Mouse (Mus musculus): Measurements from ENCODE around the gene Klk1b8. TPM values are rescaled to one million over a fixed set of nuclear protein-coding genes. Genes with fewer than 3 reads are reported as not detected.
"Not testable (repeated sequence)": the region's sequence is repeated elsewhere in the genome, so short reads cannot be mapped to it uniquely, and the experiment has no call there.

The Klk1b8 gene
- polyA plus RNA-seq, 1 experiment from 2014 or later = not detected

GRCm38 (mm10) chr7:43934747-43935146 is 15.7 kb upstream of the Klk1b8 start:
- CTCF ChIA-PET = no interaction called here
- POLR2A ChIA-PET = no interaction called here
- DNase-seq (ENCODE audit: low read depth, low spot score) (no peak), ATAC-seq (no peak)
- no peak for TF ChIP-seq CTCF (IDR thresholded peaks at IDR 0.05)
- in situ Hi-C loops (cut with MboI; ENCODE audit: low pct_unique_long_range_greater_than_20kb) = no loop called here
- H3K27me3 ChIP-seq = no peaks in the 10 kb centered on the region

DNA sequence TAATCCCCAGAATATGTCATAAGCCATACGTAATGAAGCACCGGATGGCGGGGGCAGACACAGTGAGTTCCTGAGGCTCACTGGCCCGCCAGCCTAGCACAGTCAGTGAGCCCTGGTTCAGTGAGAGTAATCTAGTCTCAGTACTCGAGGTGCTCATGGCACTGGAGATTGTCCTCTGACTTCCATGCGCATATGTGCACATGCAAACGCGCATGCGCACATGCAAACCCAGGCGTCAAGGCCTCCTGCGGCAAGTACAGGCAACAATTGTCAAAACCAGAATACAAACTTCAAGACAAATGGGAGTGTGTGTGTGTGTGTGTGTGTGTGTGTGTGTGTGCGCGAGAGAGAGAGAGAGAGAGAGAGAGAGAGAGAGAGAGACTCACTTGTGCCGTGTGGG is 13.9 kb upstream of the Klk1b8 start:
- TF ChIP-seq CTCF (IDR thresholded peaks at IDR 0.05) = no peak
- CTCF ChIA-PET = no interaction called here
- ATAC-seq (no peak), DNase-seq (ENCODE audit: low read depth, low spot score) (no peak)
- POLR2A ChIA-PET = no interaction called here
- no peaks in the 10 kb centered on the region for H3K27me3 ChIP-seq
- in situ Hi-C loops (cut with MboI; ENCODE audit: low pct_unique_long_range_greater_than_20kb) = no loop called here

DNA sequence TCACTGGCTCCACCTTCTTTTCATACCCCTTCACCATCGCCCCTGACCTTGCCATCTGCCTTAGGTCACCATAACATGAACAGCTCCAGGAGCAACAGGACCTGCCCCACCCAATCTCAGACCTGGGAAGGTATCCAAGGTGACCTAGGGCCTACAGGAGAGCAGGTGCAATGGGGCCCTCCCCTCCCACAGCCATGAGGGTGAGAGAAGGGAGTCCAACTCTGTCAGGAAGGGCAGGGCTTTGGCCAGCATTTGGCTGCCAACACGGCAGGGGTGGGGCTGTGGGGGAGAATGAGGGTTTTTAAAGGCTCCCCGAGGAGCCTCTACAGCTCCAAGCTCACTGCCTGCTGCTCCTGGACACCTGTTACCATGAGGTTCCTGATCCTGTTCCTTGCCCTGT is 8.2 kb upstream of the Klk1b8 start:
- H3K27me3 ChIP-seq; in situ Hi-C loops (cut with MboI; ENCODE audit: low pct_unique_long_range_greater_than_20kb); ATAC-seq: not testable (repeated sequence)

GRCm38 (mm10) chr7:43944727-43945264 is 5.7 kb upstream of the Klk1b8 start:
- no peak for DNase-seq (ENCODE audit: low read depth, low spot score)
- no peak for TF ChIP-seq CTCF (IDR thresholded peaks at IDR 0.05)
- in situ Hi-C loops (cut with MboI; ENCODE audit: low pct_unique_long_range_greater_than_20kb) = no loop called here
- no peaks in the 10 kb centered on the region for H3K27me3 ChIP-seq
- ChIA-PET CTCF (no interaction called here), POLR2A (no interaction called here)
- ATAC-seq = no peak

More for the DNA sequence above, 8.2 kb upstream of the Klk1b8 start:
- DNase-seq (ENCODE audit: low read depth, low spot score); CTCF ChIA-PET; POLR2A ChIA-PET: not testable (repeated sequence)

DNA sequence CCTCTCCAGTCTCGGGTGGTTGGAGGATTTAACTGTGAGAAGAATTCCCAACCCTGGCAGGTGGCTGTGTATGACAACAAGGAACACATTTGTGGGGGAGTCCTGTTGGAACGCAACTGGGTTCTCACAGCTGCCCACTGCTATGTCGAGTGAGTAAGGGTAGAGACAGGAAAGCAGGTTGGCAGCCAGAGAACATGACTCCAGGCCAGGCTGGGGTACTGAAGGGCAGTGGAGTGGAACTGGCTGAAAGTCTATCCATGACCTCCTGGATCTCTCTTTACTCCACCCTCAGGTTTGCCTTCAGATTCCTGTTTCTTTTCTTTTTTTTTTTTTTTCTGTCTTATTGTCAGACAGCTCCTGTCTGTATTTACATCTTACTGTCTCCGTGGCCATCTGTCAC is 2.2 kb downstream of the Klk1b8 start:
- POLR2A ChIA-PET = no interaction called here
- in situ Hi-C loops (cut with MboI; ENCODE audit: low pct_unique_long_range_greater_than_20kb) = no loop called here
- no peak for ATAC-seq
- no peak for TF ChIP-seq CTCF (IDR thresholded peaks at IDR 0.05)
- CTCF ChIA-PET = no interaction called here
- DNase-seq (ENCODE audit: low read depth, low spot score) = no peak
- no peaks in the 10 kb centered on the region for H3K27me3 ChIP-seq

DNA sequence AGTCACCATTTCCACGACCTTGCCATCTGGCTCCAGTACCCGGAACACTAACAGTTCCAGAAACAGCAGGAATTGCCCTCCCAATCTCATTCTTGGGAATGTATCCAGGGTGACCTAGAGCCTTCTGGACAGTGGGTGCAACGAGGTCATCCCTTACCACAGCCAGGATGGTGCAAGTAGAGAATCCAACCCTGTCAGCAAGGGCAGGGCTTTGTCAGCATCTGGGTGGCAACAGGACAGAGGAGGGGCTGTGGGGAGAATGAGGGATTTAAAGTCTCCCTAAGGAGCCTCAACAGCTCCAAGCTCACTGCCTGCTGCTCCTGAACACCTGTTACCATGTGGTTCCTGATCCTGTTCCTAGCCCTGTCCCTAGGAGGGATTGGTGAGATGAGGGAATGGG is 16.0 kb downstream of the Klk1b8 start, which contains the start of gene Klk1b1:
Gene Klk1b1, plus strand, starts transcription at position 301 of the 400 bp plus-strand sequence.
- no peak for TF ChIP-seq CTCF (IDR thresholded peaks at IDR 0.05)
- ChIA-PET POLR2A (no interaction called here), CTCF (no interaction called here)
- H3K27me3 ChIP-seq = no peaks in the 10 kb centered on the region
- in situ Hi-C loops (cut with MboI; ENCODE audit: low pct_unique_long_range_greater_than_20kb) = no loop called here
- no peak for ATAC-seq
- no peak for DNase-seq (ENCODE audit: low read depth, low spot score)

GRCm38 (mm10) chr7:43967058-43967457 is 16.6 kb downstream of the Klk1b8 start:
- no peak for TF ChIP-seq CTCF (IDR thresholded peaks at IDR 0.05)
- POLR2A ChIA-PET = no interaction called here
- in situ Hi-C loops (cut with MboI; ENCODE audit: low pct_unique_long_range_greater_than_20kb) = no loop called here
- CTCF ChIA-PET = no interaction called here
- H3K27me3 ChIP-seq = no peaks in the 10 kb centered on the region
- DNase-seq (ENCODE audit: low read depth, low spot score) = no peak
- ATAC-seq = no peak

GRCm38 (mm10) chr7:43967612-43968011 is 17.1 kb downstream of the Klk1b8 start:
- ATAC-seq (no peak), DNase-seq (ENCODE audit: low read depth, low spot score) (no peak)
- no peak for TF ChIP-seq CTCF (IDR thresholded peaks at IDR 0.05)
- POLR2A ChIA-PET = no interaction called here
- H3K27me3 ChIP-seq = no peaks in the 10 kb centered on the region
- CTCF ChIA-PET = no interaction called here
- in situ Hi-C loops (cut with MboI; ENCODE audit: low pct_unique_long_range_greater_than_20kb) = no loop called here

- CTCF ChIA-PET; in situ Hi-C loops (cut with MboI; ENCODE audit: low pct_unique_long_range_greater_than_20kb): not testable (repeated sequence)
These were observed 25.3 kb downstream of the Klk1b8 start, which contains the start of gene Klk1b9 for GRCm38 (mm10) chr7:43975761-43976160. Gene Klk1b9, plus strand, starts transcription at chr7:43976061.

GRCm38 (mm10) chr7:43985657-43986056 is 35.2 kb downstream of the Klk1b8 start:
- DNase-seq (ENCODE audit: low read depth, low spot score) (no peak), ATAC-seq (no peak)
- in situ Hi-C loops (cut with MboI; ENCODE audit: low pct_unique_long_range_greater_than_20kb) = no loop called here
- TF ChIP-seq CTCF (IDR thresholded peaks at IDR 0.05) = no peak
- CTCF ChIA-PET = no interaction called here
- POLR2A ChIA-PET = no interaction called here
- H3K27me3 ChIP-seq = no peaks in the 10 kb centered on the region

More at GRCm38 (mm10) chr7:43975761-43976160, 25.3 kb downstream of the Klk1b8 start, which contains the start of gene Klk1b9:
- DNase-seq (ENCODE audit: low read depth, low spot score); ATAC-seq; H3K27me3 ChIP-seq; POLR2A ChIA-PET: not testable (repeated sequence)

GRCm38 (mm10) chr7:43994821-43995220 is 44.4 kb downstream of the Klk1b8 start:
- POLR2A ChIA-PET; in situ Hi-C loops (cut with MboI; ENCODE audit: low pct_unique_long_range_greater_than_20kb); ATAC-seq; H3K27me3 ChIP-seq; CTCF ChIA-PET; DNase-seq (ENCODE audit: low read depth, low spot score): not testable (repeated sequence)

DNA sequence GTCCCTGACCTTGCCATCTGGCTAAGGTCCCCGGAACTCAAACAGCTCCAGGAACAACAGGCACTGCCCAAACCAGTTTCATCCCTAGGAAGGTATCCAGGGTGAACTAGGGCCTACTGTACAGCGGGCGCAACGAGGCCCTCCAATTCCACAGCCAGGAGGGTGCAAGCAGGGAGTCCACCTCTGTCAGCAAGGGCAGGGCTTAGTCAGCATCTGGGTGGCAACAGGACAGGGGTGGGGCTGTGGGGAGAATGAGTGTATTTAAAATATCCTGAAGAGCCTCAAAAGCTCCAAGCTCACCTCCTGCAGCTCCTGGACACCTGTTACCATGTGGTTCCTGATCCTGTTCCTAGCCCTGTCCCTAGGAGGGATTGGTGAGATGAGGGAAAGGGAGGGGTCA is 45.1 kb downstream of the Klk1b8 start, which contains the start of gene Klk1b11:
Gene Klk1b11, plus strand, starts transcription at position 301 of the 400 bp plus-strand sequence.
- DNase-seq (ENCODE audit: low read depth, low spot score); POLR2A ChIA-PET; in situ Hi-C loops (cut with MboI; ENCODE audit: low pct_unique_long_range_greater_than_20kb); ATAC-seq; CTCF ChIA-PET; H3K27me3 ChIP-seq: not testable (repeated sequence)

Other genes starting within 250 kb of the Klk1b8 start
- not detected for gene Klk13, start 238.1 kb upstream of the Klk1b8 start, polyA plus RNA-seq (2021)
- gene Klk12, start 181.8 kb upstream of the Klk1b8 start, polyA plus RNA-seq (2021) = not detected
- not detected for gene Klk11, start 176.1 kb upstream of the Klk1b8 start, polyA plus RNA-seq (2021)
- not detected for gene Klk10, start 169.6 kb upstream of the Klk1b8 start, polyA plus RNA-seq (2021)
- not detected for gene Klk9, start 158.8 kb upstream of the Klk1b8 start, polyA plus RNA-seq (2021)
- not detected for gene Klk8, start 153.1 kb upstream of the Klk1b8 start, polyA plus RNA-seq (2021)
- gene Klk7, start 139.4 kb upstream of the Klk1b8 start, polyA plus RNA-seq (2021) = not detected
- gene Klk6, start 126.2 kb upstream of the Klk1b8 start, polyA plus RNA-seq (2021) = not detected
- not detected for gene Klk5, start 108.7 kb upstream of the Klk1b8 start, polyA plus RNA-seq (2021)
- not detected for gene Klk4, start 69.5 kb upstream of the Klk1b8 start, polyA plus RNA-seq (2021)
- not detected for gene Klk15, start 16.9 kb upstream of the Klk1b8 start, polyA plus RNA-seq (2021)
- not detected for gene Klk1b1, start 16.1 kb downstream of the Klk1b8 start, polyA plus RNA-seq (2021)
- gene Klk1b9, start 25.4 kb downstream of the Klk1b8 start, polyA plus RNA-seq (2021) = not detected
- not detected for gene Klk1b11, start 45.2 kb downstream of the Klk1b8 start, polyA plus RNA-seq (2021)
- not detected for gene Klk1b26, start 61.5 kb downstream of the Klk1b8 start, polyA plus RNA-seq (2021)
- not detected for gene Klk1b27, start 101.6 kb downstream of the Klk1b8 start, polyA plus RNA-seq (2021)
- not detected for gene Klk1b21, start 151.7 kb downstream of the Klk1b8 start, polyA plus RNA-seq (2021)
- not detected for gene Klk1b22, start 162.0 kb downstream of the Klk1b8 start, polyA plus RNA-seq (2021)
- not detected for gene Klk1b16, start 186.1 kb downstream of the Klk1b8 start, polyA plus RNA-seq (2021)
- gene Klk1b24, start 237.6 kb downstream of the Klk1b8 start, polyA plus RNA-seq (2021) = not detected
- gene Klk1b3, start 247.5 kb downstream of the Klk1b8 start, polyA plus RNA-seq (2021) = not detected

Measured in Patski (cell line).